Mouse (Mus musculus) adrenal gland, postnatal 14 days (tissue): ENCODE measurements around the gene Rftn1. TPM values are rescaled to one million over a fixed set of nuclear protein-coding genes. Genes with fewer than 3 reads are reported as not detected.
A peak's percentile ranks its signal among the peaks of the same experiment; 100 is the strongest.

Experiments
- DNase-seq: peaks from one replicate; pipeline ENCODE4 v3.0.0; 2021; ENCODE audit warnings: mixed read lengths
- total RNA-seq: library from RNA; stranded (reverse); gene quantifications from 2 replicates; pipeline ENCODE4 v1.2.3, GENCODE M21; 2021

The Rftn1 gene
- total RNA-seq, 1 experiment from 2014 or later, result 17.6 TPM

- DNase-seq, result no peak
Observed at GRCm38 (mm10) chr17:49982611-49983390, 207.7 kb downstream of the Rftn1 start.

GRCm38 (mm10) chr17:49981591-49981990 is 208.9 kb downstream of the Rftn1 start:
- no peak for DNase-seq

DNA sequence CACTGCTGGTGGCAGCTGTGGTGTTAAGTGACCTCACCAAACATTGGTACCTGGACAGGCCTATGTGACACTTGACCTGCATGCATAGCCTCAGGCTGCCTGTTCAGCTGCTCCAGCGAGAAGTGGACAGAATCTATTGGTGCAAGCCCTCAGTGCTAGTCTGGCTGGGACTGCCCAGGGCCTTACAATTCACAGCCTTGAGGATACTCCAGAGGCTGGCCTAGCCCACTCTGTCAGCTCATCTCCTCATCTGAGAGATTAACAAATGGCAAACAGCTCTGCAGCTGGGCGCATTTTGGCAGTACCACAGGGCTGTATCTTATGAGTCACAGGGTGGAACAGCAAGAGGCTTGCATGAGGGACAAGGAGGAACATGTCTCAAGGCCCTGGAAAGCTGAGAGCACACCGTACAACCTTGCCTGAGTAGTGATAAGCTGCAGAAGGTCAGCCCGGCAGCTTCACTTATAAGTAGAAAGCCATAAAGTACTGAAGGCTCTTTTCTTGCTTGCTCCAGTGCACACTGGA is 210.7 kb downstream of the Rftn1 start:
- DNase-seq, result no peak

DNA sequence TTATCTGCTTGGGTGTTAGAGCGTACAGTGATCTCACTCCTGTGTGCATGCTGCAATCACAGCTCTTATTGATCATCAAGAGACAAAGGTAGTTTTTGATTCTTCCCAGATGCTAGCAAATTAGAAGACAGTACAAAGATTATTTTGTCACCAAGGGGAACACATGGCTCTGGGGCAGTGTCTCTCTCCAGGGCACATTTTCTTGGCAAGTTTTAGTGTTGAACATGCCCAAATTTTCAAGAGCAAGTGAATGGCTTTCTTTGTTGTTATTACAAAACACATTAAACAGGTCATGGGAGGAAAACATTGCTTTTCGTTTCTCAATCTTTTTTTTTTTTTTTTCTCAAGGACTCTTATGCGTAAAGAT is 213.1 kb downstream of the Rftn1 start:
- no peak for DNase-seq

DNA sequence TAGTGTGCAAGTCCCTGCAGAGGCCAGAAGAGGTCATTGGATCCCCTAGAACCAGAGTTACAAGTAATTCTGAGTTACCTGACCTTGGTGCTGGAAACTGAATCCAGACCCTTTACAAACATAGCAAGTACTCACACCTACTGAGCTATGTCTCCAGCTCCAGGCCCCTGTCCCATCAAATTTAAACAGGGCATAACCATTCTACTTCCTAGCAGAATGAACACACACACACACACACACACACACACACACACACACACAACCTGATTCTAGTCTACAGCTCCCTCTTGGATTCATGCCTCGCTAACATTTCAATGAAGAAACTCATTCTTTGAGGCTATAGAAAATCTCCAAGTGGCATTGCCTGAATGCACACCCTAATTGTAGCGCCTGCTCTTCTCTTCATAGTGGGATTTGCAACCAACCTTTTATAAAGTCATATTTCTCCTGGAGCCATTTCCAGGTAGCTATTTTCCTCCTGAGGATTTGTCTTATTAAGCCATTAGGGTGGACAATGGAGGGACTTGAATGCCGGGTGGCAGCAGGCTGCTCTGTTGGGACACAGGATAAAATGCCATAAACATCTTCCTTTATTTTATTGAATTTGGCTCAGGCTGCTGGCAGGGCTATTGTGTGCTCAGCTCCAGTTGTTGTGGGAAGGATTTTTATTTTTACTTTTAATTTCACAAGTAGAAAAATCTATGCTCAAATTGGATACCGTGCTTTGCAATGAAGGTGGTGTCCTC is 213.6 kb downstream of the Rftn1 start:
- no peak for DNase-seq

DNA sequence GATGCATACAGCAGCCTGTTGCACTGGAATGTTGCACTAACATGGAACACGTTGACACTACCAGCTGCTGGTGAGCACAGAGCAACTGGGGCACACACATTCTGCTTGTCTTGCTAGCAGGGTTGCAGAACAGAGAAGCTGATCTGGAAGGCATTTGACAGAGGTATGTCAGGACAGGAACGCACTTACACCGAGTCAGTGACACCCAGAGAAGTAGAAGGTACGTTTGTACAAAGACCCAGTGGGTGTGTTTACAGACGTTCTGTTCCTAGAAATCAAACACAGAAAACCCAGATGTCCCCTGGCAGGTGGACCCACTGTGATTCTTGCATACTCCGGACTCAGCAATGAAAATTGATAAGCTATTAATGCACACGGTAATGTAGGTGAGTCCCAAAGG is 215.0 kb downstream of the Rftn1 start:
- no peak for DNase-seq

DNA sequence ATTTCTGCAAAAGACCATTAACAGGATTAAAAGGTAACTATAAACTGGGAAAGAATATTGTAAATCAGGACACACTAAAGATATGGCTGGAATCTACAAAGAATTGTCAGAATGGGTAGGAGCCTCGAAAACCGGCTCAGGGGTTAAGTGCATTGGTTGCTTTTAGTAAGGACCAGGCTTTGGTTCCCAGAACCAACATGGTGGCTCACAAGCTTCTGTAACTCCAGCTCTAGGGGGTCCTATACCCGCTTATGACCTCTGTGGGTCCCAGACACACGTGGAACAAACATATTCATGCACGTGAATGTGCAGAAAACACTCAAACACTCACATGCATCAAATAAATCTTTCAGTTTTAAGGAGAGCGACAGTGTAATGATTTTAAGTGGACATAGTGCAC is 215.5 kb downstream of the Rftn1 start:
- DNase-seq, result no peak

DNA sequence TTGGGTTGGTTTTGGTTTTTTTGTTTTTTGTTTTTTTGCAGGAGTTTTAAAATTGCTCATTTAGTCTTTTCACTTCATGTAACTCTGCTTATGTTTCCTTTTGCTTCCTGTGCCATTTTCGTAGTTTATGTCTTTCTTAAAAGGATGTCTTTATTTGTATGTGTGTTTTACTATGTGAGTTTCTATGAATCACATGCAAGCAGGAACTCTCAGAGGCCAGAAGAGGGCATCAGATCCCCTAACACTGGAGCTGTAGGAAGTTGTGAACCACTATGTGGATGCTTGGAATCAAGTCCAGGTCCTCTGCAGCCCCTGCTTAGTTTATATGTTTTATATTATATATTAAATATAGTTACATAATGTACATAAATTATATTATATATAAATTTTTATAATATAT is 218.3 kb downstream of the Rftn1 start:
- DNase-seq, result no peak

- DNase-seq, result no peak
Observed at GRCm38 (mm10) chr17:49971057-49971456, 219.4 kb downstream of the Rftn1 start.

DNA sequence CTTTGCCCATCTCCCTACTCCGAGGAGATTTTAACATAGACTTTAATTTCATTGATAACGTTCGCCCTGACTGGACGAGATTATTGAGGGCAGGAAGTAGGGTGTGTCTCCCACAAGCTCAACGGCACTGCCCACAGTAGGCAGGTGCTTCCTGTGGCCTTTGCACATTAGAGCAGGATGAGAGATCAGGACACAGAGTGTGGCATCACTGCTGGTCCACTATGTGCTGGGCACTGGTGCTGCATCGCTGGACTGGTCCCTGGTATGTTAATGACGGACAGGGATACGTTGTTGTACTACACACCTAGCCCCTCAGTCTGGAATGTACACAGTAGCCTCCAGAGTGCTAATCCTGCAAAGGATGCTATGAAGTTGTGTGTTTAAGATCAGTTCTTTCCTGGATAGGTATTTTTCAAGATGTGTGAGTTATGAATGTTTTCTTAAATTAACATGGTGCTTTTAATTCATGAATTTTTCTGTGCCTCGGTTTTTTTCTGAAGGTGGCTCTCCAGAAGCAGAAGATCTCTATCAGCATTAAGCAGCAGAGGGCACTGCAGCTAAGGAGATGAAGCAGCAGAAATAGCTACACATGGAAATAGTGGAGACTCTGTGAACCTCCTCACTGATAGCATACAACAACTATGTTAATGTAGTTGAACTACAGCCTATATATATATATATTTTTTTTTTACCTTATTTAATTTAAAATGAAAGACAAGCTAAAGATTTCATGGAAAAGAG is 221.8 kb downstream of the Rftn1 start:
- DNase-seq, result peak; percentile 56

GRCm38 (mm10) chr17:49965846-49966762 is 224.4 kb downstream of the Rftn1 start:
- no peak for DNase-seq

DNA sequence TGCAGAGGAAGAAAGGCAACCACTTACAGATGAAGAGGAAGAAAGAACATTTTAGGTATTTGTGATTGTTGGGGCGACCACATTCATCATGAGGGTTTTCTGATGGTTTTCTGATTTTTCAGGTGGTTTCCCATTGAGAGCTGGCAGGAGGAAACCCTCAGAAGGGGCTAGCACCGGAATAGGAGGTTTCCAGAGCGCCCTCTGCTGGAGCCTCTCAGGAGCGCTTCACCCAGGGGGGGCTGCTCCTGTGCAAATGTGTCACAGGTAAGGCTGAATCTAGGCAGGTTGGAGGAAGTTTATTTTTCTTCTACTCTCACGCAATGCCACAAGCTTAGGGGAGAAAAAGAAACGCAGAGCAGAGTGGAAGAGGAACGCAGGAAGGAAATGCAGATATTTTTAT is 225.4 kb downstream of the Rftn1 start:
- no peak for DNase-seq

- no peak for DNase-seq
Observed at GRCm38 (mm10) chr17:49964471-49964870, 226.0 kb downstream of the Rftn1 start.

- no peak for DNase-seq
Observed at GRCm38 (mm10) chr17:49959021-49959420, 231.5 kb downstream of the Rftn1 start.

DNA sequence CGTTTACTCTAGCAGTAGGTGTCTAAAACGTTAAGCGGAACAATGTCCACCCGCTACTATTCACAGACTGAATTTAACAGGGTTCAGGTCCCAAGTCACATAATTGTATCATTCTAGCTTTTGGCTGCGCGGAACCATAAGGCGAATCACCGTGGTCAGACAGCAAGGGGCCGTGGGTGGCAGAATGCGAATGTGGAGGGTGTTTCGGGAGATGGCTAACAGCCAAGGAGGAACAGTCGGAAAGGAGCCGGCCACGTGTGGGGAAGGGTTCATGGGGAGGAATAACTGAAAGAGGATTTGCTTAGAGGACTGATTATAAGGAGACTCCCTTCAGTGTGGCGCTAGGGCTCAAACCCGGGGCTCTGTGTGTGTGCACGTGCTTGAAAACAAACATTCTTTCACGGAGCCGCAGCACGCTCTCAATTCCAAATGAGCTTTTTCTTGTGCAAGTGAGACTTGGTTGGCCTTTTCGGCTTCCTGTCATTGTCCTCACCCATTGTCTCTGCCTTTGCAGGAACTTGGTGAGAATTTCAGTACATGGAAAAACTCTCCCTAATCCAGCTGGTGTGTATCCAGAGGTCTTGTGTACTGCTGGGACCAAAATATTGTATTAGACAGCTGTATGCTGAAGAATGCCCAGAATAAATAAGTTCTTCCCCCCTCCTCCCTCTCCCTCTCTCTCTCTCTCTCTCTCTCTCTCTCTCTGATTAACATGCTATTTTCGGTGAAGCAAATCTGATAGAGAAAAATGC is 238.4 kb downstream of the Rftn1 start:
- peak; percentile 14 for DNase-seq

DNA sequence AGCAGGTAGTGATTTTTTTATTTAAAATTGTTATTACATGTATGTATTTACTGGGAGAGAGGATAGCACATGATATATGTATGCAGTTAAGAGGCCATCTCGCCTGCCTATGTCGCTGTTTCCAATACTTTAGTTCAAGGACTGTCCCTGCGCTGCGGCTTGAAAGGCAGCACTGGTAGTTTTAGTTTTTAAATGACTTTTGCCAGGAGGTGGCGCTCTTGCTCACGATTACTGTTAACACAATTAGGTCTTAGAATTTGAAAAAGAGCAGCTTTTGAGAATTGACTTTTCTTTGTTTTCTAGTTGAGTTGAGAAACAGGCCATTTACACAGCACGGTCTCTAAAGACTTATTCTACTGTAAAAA is 239.0 kb downstream of the Rftn1 start:
- peak; percentile 82 for DNase-seq

DNA sequence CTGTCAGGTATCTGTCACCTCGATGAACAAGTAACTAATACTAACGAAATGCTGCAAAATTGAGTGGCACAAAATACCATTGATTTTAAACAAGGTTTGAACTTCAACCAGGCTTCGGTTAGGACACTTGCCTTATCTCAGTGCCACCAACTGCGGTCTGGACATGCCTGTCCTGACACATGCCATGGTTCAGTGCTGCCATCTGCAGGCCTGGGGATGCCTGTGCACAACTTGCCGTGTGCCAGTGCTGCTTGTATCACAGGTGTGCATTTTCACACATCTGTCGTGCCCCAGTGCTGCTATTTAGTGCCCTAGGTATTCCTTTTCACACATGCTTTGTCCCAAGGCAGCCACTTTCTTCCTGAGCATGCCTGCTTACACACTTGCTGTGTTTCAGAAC is 247.8 kb downstream of the Rftn1 start:
- peak; percentile 27 for DNase-seq
